Mouse (Mus musculus): Measurements from ENCODE around the gene Csl. TPM values are rescaled to one million over a fixed set of nuclear protein-coding genes. Genes with fewer than 3 reads are reported as not detected.

Gene Csl
- under 1 TPM; 0.46 to 0.79 TPM for total RNA-seq (2023)

DNA sequence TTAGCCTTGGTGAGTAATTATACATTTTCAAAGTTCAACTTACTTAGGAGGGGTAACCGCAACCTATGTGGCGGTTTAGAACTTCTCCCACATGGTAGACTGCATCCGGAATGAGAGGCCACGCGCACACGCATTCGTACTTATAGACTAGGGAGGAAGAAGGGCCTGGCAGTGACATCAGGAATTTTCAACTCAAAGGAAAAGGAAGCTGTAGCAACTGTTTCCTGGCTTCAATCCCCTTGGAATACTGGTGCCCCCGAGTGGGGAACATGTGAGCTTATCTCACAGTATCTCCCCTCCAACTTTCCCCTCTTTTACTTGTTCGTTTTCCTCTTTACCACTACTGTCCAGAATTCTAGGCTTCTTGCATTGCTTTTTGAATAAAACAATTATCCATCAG, at the start of gene Csl:
TSS of gene Csl (minus strand) at position 101 of the 400 bp plus-strand sequence.

